Mouse (Mus musculus) stomach, embryonic 14.5 days (tissue): ENCODE measurements around the gene Phactr3. TPM values are rescaled to one million over a fixed set of nuclear protein-coding genes. Genes with fewer than 3 reads are reported as not detected.

Experiments
- ATAC-seq: fragments of 200-750 bp; cut with Nextera tagmentation; 2 replicates; pipeline ENCODE4 v1.8.0; 2017; ENCODE audit warnings: low read depth, moderate TSS enrichment; ENCODE audit not compliant: insufficient number of reproducible peaks, insufficient read depth, low FRiP score
- H3K27ac ChIP-seq: fragments of 300-500 bp; sonication (generic); 2 replicates; pipeline ENCODE4 v1.5.1; 2014; ENCODE audit warnings: mild to moderate bottlenecking, low read length, moderate library complexity, mixed read lengths
- H3K27me3 ChIP-seq: fragments of 300-500 bp; sonication (generic); 2 replicates; pipeline ENCODE4 v1.6.1; 2014; ENCODE audit warnings: low read length, control low read depth, mixed read lengths; ENCODE audit not compliant: control insufficient read depth, insufficient read depth
- H3K36me3 ChIP-seq: fragments of 300-500 bp; sonication (generic); 2 replicates; pipeline ENCODE4 v1.6.1; 2014; ENCODE audit warnings: mild to moderate bottlenecking, control low read depth, low read length, moderate library complexity, mixed read lengths; ENCODE audit not compliant: control insufficient read depth, insufficient read depth
- H3K4me1 ChIP-seq: fragments of 300-500 bp; sonication (generic); 2 replicates; pipeline ENCODE4 v1.6.1; 2014; ENCODE audit warnings: low read length, control low read depth, mixed read lengths; ENCODE audit not compliant: control insufficient read depth, insufficient read depth
- H3K4me2 ChIP-seq: fragments of 300-500 bp; sonication (generic); replicated peaks from 2 replicates; pipeline ENCODE4 v1.6.1; 2014; ENCODE audit warnings: low read depth, low read length, control low read depth
- H3K4me3 ChIP-seq: fragments of 300-500 bp; sonication (generic); 2 replicates; pipeline ENCODE4 v1.5.1; 2014; ENCODE audit warnings: low read depth, low read length, control low read depth
- H3K9ac ChIP-seq: fragments of 300-500 bp; sonication (generic); replicated peaks from 2 replicates; pipeline ENCODE4 v1.6.1; 2014; ENCODE audit warnings: low read depth, mild to moderate bottlenecking, control low read depth, low read length, moderate library complexity, mixed read lengths
- H3K9me3 ChIP-seq: fragments of 300-500 bp; sonication (generic); 2 replicates; pipeline ENCODE4 v1.6.1; 2016; ENCODE audit warnings: low read depth, low read length, control low read depth; ENCODE audit not compliant: control insufficient read depth
- WGBS: fragments of 180-500 bp; shearing (Covaris S2); extraction: QIAGEN DNeasy Blood & Tissue Kit; methylation state at CpG from one replicate; pipeline ENCODE4 v1.1.7; 2014; 5-methylcytosine and 5-hydroxymethylcytosine counted together
- polyA plus RNA-seq: library from polyadenylated mRNA; unstranded; fragments of >200 nt; fragmentation: Nextera tagmentation; extraction: Ambion mirVana; gene quantifications from 2 replicates; pipeline ENCODE4 v1.2.1, GENCODE M21; 2014

Gene Phactr3
- polyA plus RNA-seq, 1 experiment from 2014 or later, result 4.6 TPM

GRCm38 (mm10) chr2:178129676-178130075 is 10.9 kb downstream of the Phactr3 start:
- H3K4me3 ChIP-seq, result no peak overlapping the region

GRCm38 (mm10) chr2:178130536-178130935 is 11.8 kb downstream of the Phactr3 start:
- no peaks in the 10 kb centered on the region for H3K27me3 ChIP-seq
- H3K36me3 ChIP-seq, result no peaks in the 10 kb centered on the region
- no peaks in the 10 kb centered on the region for H3K9me3 ChIP-seq
- 80% methylated on average over 5 of the region's 5 CpGs for WGBS
- no peak overlapping the region for H3K27ac ChIP-seq
- ATAC-seq, result no peak
- no peaks in the 10 kb centered on the region for H3K4me1 ChIP-seq
- no peak overlapping the region for H3K4me3 ChIP-seq
- H3K9ac ChIP-seq, result no peak overlapping the region
- H3K4me2 ChIP-seq, result no peak overlapping the region

More at GRCm38 (mm10) chr2:178129676-178130075, 10.9 kb downstream of the Phactr3 start:
- Histone ChIP-seq H3K4me2 (no peak overlapping the region), H3K9me3 (no peaks in the 10 kb centered on the region), H3K4me1 (no peaks in the 10 kb centered on the region), H3K27me3 (no peaks in the 10 kb centered on the region), H3K9ac (no peak overlapping the region), H3K27ac (no peak overlapping the region), H3K36me3 (no peaks in the 10 kb centered on the region)
- 78% methylated on average over 2 of the region's 2 CpGs for WGBS
- no peak for ATAC-seq

DNA sequence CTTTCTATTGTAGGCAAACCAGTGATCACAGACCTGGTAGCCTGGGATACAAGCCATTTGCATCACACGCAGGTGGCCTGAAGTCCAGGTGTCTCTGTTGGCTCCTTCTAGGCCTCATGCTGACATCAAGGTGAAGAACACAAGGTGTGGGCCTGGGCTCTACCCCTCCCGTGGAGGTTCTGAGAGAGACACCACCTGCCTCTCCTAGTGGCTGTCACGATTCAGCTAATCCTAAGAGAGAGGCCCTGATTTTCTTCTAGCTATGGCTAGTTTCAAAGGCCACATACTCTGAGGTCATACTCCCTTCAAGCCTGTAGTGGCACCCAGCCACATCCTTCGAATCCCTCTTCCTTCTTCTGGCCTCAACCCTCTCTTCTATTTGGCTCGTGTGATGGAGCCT is 12.2 kb downstream of the Phactr3 start:
- no peaks in the 10 kb centered on the region for H3K36me3 ChIP-seq
- H3K4me2 ChIP-seq, result no peak overlapping the region
- H3K27me3 ChIP-seq, result no peaks in the 10 kb centered on the region
- H3K4me3 ChIP-seq, result no peak overlapping the region
- no peaks in the 10 kb centered on the region for H3K4me1 ChIP-seq
- H3K9me3 ChIP-seq, result no peaks in the 10 kb centered on the region
- 61% methylated on average over 5 of the region's 5 CpGs for WGBS
- no peak overlapping the region for H3K9ac ChIP-seq
- ATAC-seq, result no peak
- H3K27ac ChIP-seq, result no peak overlapping the region

- Histone ChIP-seq H3K9ac (no peak overlapping the region), H3K4me3 (no peak overlapping the region), H3K27ac (no peak overlapping the region), H3K9me3 (no peaks in the 10 kb centered on the region), H3K4me2 (no peak overlapping the region), H3K4me1 (no peaks in the 10 kb centered on the region), H3K27me3 (no peaks in the 10 kb centered on the region), H3K36me3 (no peaks in the 10 kb centered on the region)
- WGBS, result 92% methylated on average over 5 of the region's 5 CpGs
- no peak for ATAC-seq
Observed at GRCm38 (mm10) chr2:178131606-178132365, 13.0 kb downstream of the Phactr3 start.

- H3K4me1 ChIP-seq, result no peaks in the 10 kb centered on the region
- no peaks in the 10 kb centered on the region for H3K27me3 ChIP-seq
- no peaks in the 10 kb centered on the region for H3K9me3 ChIP-seq
- H3K4me3 ChIP-seq, result no peak overlapping the region
- no peak overlapping the region for H3K4me2 ChIP-seq
- H3K27ac ChIP-seq, result no peak overlapping the region
- 39% methylated on average over 4 of the region's 4 CpGs for WGBS
- ATAC-seq, result no peak
- no peaks in the 10 kb centered on the region for H3K36me3 ChIP-seq
- no peak overlapping the region for H3K9ac ChIP-seq
Observed at GRCm38 (mm10) chr2:178135713-178136112, 16.9 kb downstream of the Phactr3 start.

DNA sequence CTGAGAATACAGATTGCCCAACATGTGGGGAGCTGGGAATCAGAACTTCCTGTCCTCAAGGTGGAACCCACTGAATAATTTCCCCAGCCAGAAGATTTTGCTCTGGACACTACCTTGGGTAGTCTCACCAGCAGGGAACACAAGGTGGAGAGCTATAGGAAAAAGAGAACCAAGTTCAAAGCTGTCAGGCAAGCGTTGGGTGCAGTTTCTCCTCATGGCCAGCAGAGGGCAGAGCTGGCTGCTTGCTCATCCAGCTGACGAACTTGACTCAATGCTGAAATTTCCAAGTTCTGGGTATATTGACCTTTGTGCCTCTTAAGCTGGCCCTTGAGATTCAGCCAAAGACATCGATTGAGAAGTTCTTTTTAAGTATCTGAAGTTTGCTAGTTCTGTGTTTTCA is 18.7 kb downstream of the Phactr3 start:
- H3K27me3 ChIP-seq, result peaks cover 4% of the 10 kb centered on the region; the same call in 1 of the 2 replicates
- H3K4me2 ChIP-seq, result no peak overlapping the region
- ATAC-seq, result no peak
- H3K9ac ChIP-seq, result no peak overlapping the region
- no peak overlapping the region for H3K4me3 ChIP-seq
- no peaks in the 10 kb centered on the region for H3K4me1 ChIP-seq
- no peak overlapping the region for H3K27ac ChIP-seq
- no peaks in the 10 kb centered on the region for H3K9me3 ChIP-seq
- 5% methylated on average over 3 of the region's 3 CpGs for WGBS
- H3K36me3 ChIP-seq, result no peaks in the 10 kb centered on the region

DNA sequence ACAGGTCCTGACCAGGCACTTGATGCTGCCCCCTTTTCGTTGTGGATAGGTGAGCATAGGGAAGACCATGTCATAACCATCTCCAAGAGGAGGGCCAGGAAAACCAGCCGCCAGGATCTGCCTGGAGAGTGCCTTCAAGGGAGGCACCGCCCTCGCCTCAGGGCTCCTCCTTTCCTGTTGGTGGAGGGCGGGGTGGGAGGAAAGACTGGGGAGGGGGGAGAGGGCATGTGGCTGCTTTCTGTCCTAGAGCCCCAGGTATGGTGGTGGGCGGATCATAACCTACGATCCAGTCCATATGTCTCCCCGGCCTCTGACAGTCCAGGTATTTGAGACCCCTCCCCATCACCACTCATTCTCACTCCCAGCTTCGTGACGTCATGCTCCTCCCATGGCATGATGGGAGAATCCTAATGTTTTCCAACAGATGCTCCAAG is 22.7 kb downstream of the Phactr3 start:
- no peaks in the 10 kb centered on the region for H3K36me3 ChIP-seq
- no peaks in the 10 kb centered on the region for H3K9me3 ChIP-seq
- H3K27me3 ChIP-seq, result peaks cover 10% of the 10 kb centered on the region; the same call in 1 of the 2 replicates
- peak; percentile 16; the same call in 1 of the 2 replicates for ATAC-seq
- no peak overlapping the region for H3K27ac ChIP-seq
- peak overlapping the region; percentile 33; the same call in 1 of the 2 replicates for H3K4me2 ChIP-seq
- no peaks in the 10 kb centered on the region for H3K4me1 ChIP-seq
- 3% methylated on average over 9 of the region's 10 CpGs for WGBS
- no peak overlapping the region for H3K4me3 ChIP-seq
- no peak overlapping the region for H3K9ac ChIP-seq

DNA sequence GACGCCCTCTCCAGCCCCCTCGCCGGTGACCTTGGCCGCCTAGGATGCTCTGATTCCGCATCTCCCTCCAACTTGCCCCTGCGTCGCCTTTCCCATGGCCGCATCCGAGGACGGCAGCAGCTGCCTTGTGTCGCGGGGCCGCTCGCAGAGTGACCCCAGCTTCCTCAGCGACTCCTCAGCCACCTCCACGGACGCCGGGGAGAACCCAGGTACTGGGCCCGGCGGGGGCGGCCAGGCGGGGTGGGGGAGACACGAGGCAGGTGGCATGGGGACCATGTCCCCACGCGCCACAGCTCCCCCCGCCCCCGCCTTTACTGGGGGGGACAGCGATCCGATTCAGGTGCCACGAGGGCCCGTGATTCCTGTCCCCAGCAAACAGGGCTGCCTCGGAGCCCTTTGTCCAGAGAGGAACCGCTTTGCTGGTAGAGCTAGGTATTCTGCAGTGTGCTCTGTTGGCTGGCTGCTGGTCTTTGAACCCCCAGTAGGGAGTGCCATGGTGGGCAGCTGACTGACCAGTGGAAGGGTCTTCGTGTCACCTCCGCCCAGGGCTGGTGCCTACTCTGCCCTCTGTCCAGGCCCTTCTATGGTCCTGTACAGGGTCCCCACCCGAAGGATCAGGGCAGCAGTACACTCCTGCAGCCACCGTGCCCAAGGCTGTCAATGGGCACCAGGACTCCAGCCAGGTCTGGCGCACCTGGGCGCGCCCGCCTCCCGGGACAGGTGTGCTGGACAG is 23.7 kb downstream of the Phactr3 start:
- WGBS, result 7% methylated on average over 42 of the region's 42 CpGs
- peak; percentile 35; the same call in 1 of the 2 replicates for ATAC-seq
- Histone ChIP-seq H3K4me1 (no peaks in the 10 kb centered on the region), H3K4me2 (peak overlapping the region; percentile 33; the same call in 1 of the 2 replicates), H3K4me3 (peak overlapping the region; percentile 12; the same call in 1 of the 2 replicates), H3K27me3 (peaks cover 10% of the 10 kb centered on the region; the same call in 1 of the 2 replicates), H3K9ac (peak overlapping the region; percentile 10; the same call in 1 of the 2 replicates), H3K36me3 (no peaks in the 10 kb centered on the region), H3K27ac (no peak overlapping the region), H3K9me3 (no peaks in the 10 kb centered on the region)
